In the genomic region with DNA sequence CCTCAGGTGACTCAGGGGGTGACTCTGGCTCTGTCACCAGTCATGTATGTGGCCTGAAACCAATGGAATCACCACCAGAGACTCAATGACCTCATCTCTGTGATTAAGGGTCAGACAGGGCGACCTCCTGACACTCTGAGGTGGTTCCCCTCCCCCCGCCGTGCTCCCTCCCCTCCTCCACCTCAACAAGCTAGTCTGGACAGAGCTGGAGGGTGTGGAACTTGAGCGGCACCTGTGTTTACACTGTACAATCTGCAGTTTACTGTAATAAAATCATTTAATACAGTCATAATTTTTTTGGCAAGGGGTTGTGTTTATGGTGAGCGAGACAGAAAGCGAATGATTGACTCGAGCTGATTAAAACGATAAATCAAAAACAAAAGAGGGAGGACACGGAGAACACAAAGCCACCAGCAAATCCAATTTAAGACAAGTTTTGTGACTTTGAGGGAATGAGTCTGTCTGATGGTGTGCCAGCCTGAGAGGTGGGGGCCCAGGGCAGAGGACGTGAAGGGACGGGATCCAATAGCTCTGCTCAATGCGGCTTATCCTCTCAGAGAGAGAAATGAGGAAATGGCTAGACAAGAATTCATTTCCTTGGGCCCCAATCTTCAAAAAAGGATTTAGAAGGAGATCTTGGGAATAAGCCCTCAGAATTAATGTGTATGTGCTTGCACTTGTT, we compare ENCODE assay signal across 24 mouse cellular contexts.
DNase-seq lines count a peak whose midpoint lies in the region; ATAC-seq and TF ChIP-seq lines count a peak whose summit lies in the region.
"Had no signal": no experiment of that assay in that cellular context is flagged by ENCODE, and none has a peak within 500 bp of the region (broad histone marks: within the 10 kb centered on the region; RNA-seq: fewer than 3 reads in every experiment).

No protein-coding gene starts in this region.

- no peaks in the 10 kb centered on the region for H3K27me3 ChIP-seq in liver, embryonic 11.5 days (replicated peaks; ENCODE audit: control insufficient read depth, insufficient read depth, low read length)
- no peaks in the 10 kb centered on the region for H3K27me3 ChIP-seq in C2C12 (ENCODE audit: control insufficient read depth, insufficient read depth, insufficient read length)
- no peaks in the 10 kb centered on the region for H3K27me3 ChIP-seq in embryonic facial prominence, embryonic 14.5 days (replicated peaks; ENCODE audit: control insufficient read depth, insufficient read depth, low read length)
- H3K27me3 ChIP-seq in small intestine, adult 2 months (ENCODE audit: control insufficient read depth, insufficient read depth, low read length), result no peaks in the 10 kb centered on the region; the same call in 1 of the 2 replicates
- H3K27me3 ChIP-seq in thymus, adult 2 months (ENCODE audit: control insufficient read depth, insufficient read depth, low read length), result no peaks in the 10 kb centered on the region
- H3K27me3 ChIP-seq: CH12.LX; heart, embryonic 15.5 days; lung, embryonic 15.5 days; midbrain, embryonic 15.5 days had no signal

- no peak overlapping the region for H3K27ac ChIP-seq in liver, embryonic 11.5 days (ENCODE audit: low read depth, low read length)
- no peak overlapping the region for H3K27ac ChIP-seq in embryonic facial prominence, embryonic 14.5 days (replicated peaks; ENCODE audit: low read depth, low read length)
- H3K27ac ChIP-seq in small intestine, adult 2 months (ENCODE audit: insufficient read depth, low read depth, low read length), result peak overlapping the region; percentile 49; the same call in 1 of the 2 replicates
- no peak overlapping the region for H3K27ac ChIP-seq in thymus, adult 2 months (ENCODE audit: control insufficient read depth, insufficient read depth, low read length)
- H3K27ac ChIP-seq: heart, embryonic 15.5 days; lung, embryonic 15.5 days; midbrain, embryonic 15.5 days; neural tube, embryonic 15.5 days had no signal

- H3K4me3 ChIP-seq in liver, embryonic 11.5 days (ENCODE audit: low read depth, low read length), result no peak overlapping the region
- H3K4me3 ChIP-seq in C2C12 (ENCODE audit: insufficient read depth, poor library complexity, severe bottlenecking), result no peak overlapping the region
- H3K4me3 ChIP-seq in embryonic facial prominence, embryonic 14.5 days (ENCODE audit: low read depth, low read length), result no peak overlapping the region
- H3K4me3 ChIP-seq in small intestine, adult 2 months (ENCODE audit: low read depth, low read length), result no peak overlapping the region
- no peak overlapping the region for H3K4me3 ChIP-seq in thymus, adult 2 months (ENCODE audit: control insufficient read depth, insufficient read depth, low read length)
- H3K4me3 ChIP-seq: heart, embryonic 15.5 days; lung, embryonic 15.5 days; midbrain, embryonic 15.5 days; neural tube, embryonic 15.5 days had no signal

- DNase-seq in liver, result peak; percentile 21
- DNase-seq in liver, embryonic 11.5 days (ENCODE audit: low spot score), result no peak
- peak; percentile 67 for DNase-seq in embryonic facial prominence, embryonic 14.5 days (ENCODE audit: low spot score)
- DNase-seq in thymus, adult 2 months, result no peak
- DNase-seq in heart, postnatal 4 days, result no peak
- no peak for DNase-seq in left cerebral cortex, adult 9 months (ENCODE audit: low spot score in 2 of 2)
- DNase-seq: adrenal gland, postnatal 36 days; cerebellum, adult 18-20 months; cerebellum, postnatal 36 days; gastrocnemius, postnatal 36 days; kidney, adult 2 months; kidney, postnatal 36 days; layer of hippocampus, adult 9-11 months; right cerebral cortex, postnatal 14 days; thymus, postnatal 36 days had no signal

- no peak for TF ChIP-seq CTCF in C2C12 (IDR thresholded peaks at IDR 0.05; ENCODE audit: control insufficient read depth, insufficient read depth, insufficient read length)
- no peak for TF ChIP-seq CTCF in small intestine, adult 2 months (IDR thresholded peaks at IDR 0.05; ENCODE audit: extremely low read depth, insufficient read length, insufficient replicate concordance, low read depth, low read length)
- no peak for TF ChIP-seq CTCF in thymus, adult 2 months (IDR thresholded peaks at IDR 0.05; ENCODE audit: borderline replicate concordance, control insufficient read depth, extremely low read depth, insufficient read depth, low read length, poor library complexity)

- H3K9ac ChIP-seq in liver, embryonic 11.5 days (ENCODE audit: low read depth, low read length), result no peak overlapping the region
- no peak overlapping the region for H3K9ac ChIP-seq in embryonic facial prominence, embryonic 14.5 days (ENCODE audit: low read depth, low read length)
- H3K9ac ChIP-seq: heart, embryonic 15.5 days; lung, embryonic 15.5 days; midbrain, embryonic 15.5 days; neural tube, embryonic 15.5 days had no signal

- no peaks in the 10 kb centered on the region for H3K9me3 ChIP-seq in liver, embryonic 11.5 days (ENCODE audit: control insufficient read depth, low read length)
- no peaks in the 10 kb centered on the region for H3K9me3 ChIP-seq in embryonic facial prominence, embryonic 14.5 days (ENCODE audit: control insufficient read depth, low read length)
- H3K9me3 ChIP-seq: heart, embryonic 15.5 days; lung, embryonic 15.5 days; midbrain, embryonic 15.5 days; neural tube, embryonic 15.5 days had no signal

- no peaks in the 10 kb centered on the region for H3K79me3 ChIP-seq in C2C12 (ENCODE audit: low read depth)

- H3K4me1 ChIP-seq in liver, embryonic 11.5 days (replicated peaks; ENCODE audit: control insufficient read depth, insufficient read depth, low read length), result 0 out of 2 replicates have a peak, but pooled peaks cover 2% of the 10 kb centered on the region
- H3K4me1 ChIP-seq in embryonic facial prominence, embryonic 14.5 days (ENCODE audit: control insufficient read depth, insufficient read depth, low read length), result peaks cover 22% of the 10 kb centered on the region
- H3K4me1 ChIP-seq in small intestine, adult 2 months (ENCODE audit: control insufficient read depth, insufficient read depth, insufficient read length, low read length), result peaks cover 14% of the 10 kb centered on the region
- H3K4me1 ChIP-seq in thymus, adult 2 months (replicated peaks; ENCODE audit: control insufficient read depth, insufficient read depth, low read length), result no peaks in the 10 kb centered on the region; the same call in 1 of the 2 replicates
- H3K4me1 ChIP-seq: midbrain, embryonic 15.5 days had no signal

- no peaks in the 10 kb centered on the region for H3K36me3 ChIP-seq in liver, embryonic 11.5 days (ENCODE audit: control insufficient read depth, insufficient read depth, low read length)
- H3K36me3 ChIP-seq in C2C12 (ENCODE audit: control insufficient read depth, insufficient read depth), result no peaks in the 10 kb centered on the region
- no peaks in the 10 kb centered on the region for H3K36me3 ChIP-seq in embryonic facial prominence, embryonic 14.5 days (ENCODE audit: control insufficient read depth, insufficient read depth, low read length)
- no peaks in the 10 kb centered on the region for H3K36me3 ChIP-seq in small intestine, adult 2 months (ENCODE audit: control insufficient read depth, insufficient read depth, low read length)
- no peaks in the 10 kb centered on the region for H3K36me3 ChIP-seq in thymus, adult 2 months (ENCODE audit: control insufficient read depth, insufficient read depth, low read length)
- H3K36me3 ChIP-seq: heart, embryonic 15.5 days; lung, embryonic 15.5 days; midbrain, embryonic 15.5 days; neural tube, embryonic 15.5 days had no signal

- no peak for TF ChIP-seq POLR2A in small intestine, adult 2 months (IDR thresholded peaks at IDR 0.05; ENCODE audit: low read depth, low read length)
- TF ChIP-seq POLR2A in thymus, adult 2 months (IDR thresholded peaks at IDR 0.05; ENCODE audit: control insufficient read depth, extremely low read depth, insufficient read depth, low read length, poor library complexity), result no peak

- WGBS in liver, embryonic 11.5 days, result 67% methylated on average over 12 of the region's 12 CpGs
- 53% methylated on average over 12 of the region's 12 CpGs for WGBS in embryonic facial prominence, embryonic 14.5 days
- 25% methylated on average over 12 of the region's 12 CpGs for WGBS in small intestine, adult 2 months
- 81% methylated on average over 12 of the region's 12 CpGs for WGBS in thymus, adult 2 months

- no peak overlapping the region for H3ac ChIP-seq in C2C12 (ENCODE audit: control insufficient read depth, insufficient read length, low read depth)

- no peak for ATAC-seq in liver, embryonic 11.5 days (replicated peaks; ENCODE audit: low FRiP score)
- ATAC-seq in embryonic facial prominence, embryonic 14.5 days (ENCODE audit: low read depth), result peak; percentile 85
- ATAC-seq: forebrain, embryonic 16.5 days; hindbrain, embryonic 16.5 days; midbrain, embryonic 15.5 days had no signal

- no peak overlapping the region for H3K4me2 ChIP-seq in liver, embryonic 11.5 days
- no peak overlapping the region for H3K4me2 ChIP-seq in embryonic facial prominence, embryonic 14.5 days (ENCODE audit: low read depth, low read length)
- H3K4me2 ChIP-seq: heart, embryonic 15.5 days; lung, embryonic 15.5 days; midbrain, embryonic 15.5 days; neural tube, embryonic 15.5 days had no signal

- H3K79me2 ChIP-seq in C2C12 (ENCODE audit: control insufficient read depth, insufficient read depth), result no peaks in the 10 kb centered on the region

TF ChIP-seq in C2C12, 6 proteins besides CTCF, POLR2A, EP300 and RAD21:
- TF ChIP-seq FOSL1 (IDR thresholded peaks at IDR 0.05; ENCODE audit: insufficient read depth, low read length, poor library complexity, severe bottlenecking) (no peak), MYOD1 (IDR thresholded peaks at IDR 0.05; ENCODE audit: control insufficient read depth, insufficient read length, low read depth) (peak; percentile 42)

Comparison
In these comparisons a context has a peak if more than half of its experiments do, and no peak if none do; other contexts are left out.
1. DNase-seq: peak in liver (single experiment) and embryonic facial prominence, embryonic 14.5 days (single experiment); none in liver, embryonic 11.5 days (single experiment), thymus, adult 2 months (single experiment), heart, postnatal 4 days (single experiment) and left cerebral cortex, adult 9 months (0 of 2).